Mouse (Mus musculus) embryonic fibroblast, embryonic 13.5 days (primary cell): ENCODE measurements around the gene Tctex1d1.

Experiments
- CTCF ChIP-seq: IDR thresholded peaks from 2 replicates; pipeline ENCODE4 v1.5.1; 2011; ENCODE audit warnings: mild to moderate bottlenecking, control low read depth, low read length, moderate library complexity, borderline replicate concordance; ENCODE audit not compliant: insufficient read depth
- POLR2A ChIP-seq: IDR thresholded peaks from 2 replicates; pipeline ENCODE4 v1.6.1; 2011; ENCODE audit warnings: low read depth, mild to moderate bottlenecking, control low read depth, low read length, moderate library complexity

- TF ChIP-seq CTCF (no peak), POLR2A (no peak)
Measured at GRCm38 (mm10) chr4:102978440-102978839, at the start of gene Tctex1d1.
